Mouse (Mus musculus) lung, postnatal 10 days (tissue): ENCODE results near the gene Ccpg1os.

Experiments used
- DNase-seq: peaks from one replicate; pipeline ENCODE4 v3.0.0; 2021

The Ccpg1os gene

GRCm38 (mm10) chr9:72985250-72986220 is at the start of gene Ccpg1os, which contains the start of gene Ccpg1:
Ccpg1os (minus strand) TSS chr9:72985382.
Ccpg1 (plus strand) TSS chr9:72985429.
- peak; percentile 98 for DNase-seq

- DNase-seq: no peak
Observed at GRCm38 (mm10) chr9:73033406-73033805, 48.2 kb upstream of the Ccpg1os start.

DNA sequence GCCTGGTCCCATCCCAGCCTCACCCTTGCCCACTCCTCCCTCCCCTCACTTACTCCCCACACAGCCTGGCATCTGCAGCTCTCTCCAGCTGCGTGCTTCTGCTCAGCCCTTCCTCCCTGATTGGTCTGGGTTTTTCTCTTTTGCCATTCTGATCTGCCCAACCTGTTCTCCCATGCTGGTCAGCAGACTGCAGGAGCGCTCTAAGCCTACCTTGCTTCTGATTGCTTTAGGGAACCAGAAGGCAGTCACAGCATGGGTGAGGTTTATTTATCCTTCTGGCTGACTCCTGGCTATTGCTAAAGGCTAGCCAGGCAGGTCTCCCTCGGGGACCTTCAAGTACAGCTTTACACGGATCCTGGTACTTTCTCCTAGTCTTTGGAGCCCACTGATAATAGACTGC is 46.2 kb upstream of the Ccpg1os start:
- no peak for DNase-seq

GRCm38 (mm10) chr9:73030443-73030842 is 45.3 kb upstream of the Ccpg1os start:
- no peak for DNase-seq

DNA sequence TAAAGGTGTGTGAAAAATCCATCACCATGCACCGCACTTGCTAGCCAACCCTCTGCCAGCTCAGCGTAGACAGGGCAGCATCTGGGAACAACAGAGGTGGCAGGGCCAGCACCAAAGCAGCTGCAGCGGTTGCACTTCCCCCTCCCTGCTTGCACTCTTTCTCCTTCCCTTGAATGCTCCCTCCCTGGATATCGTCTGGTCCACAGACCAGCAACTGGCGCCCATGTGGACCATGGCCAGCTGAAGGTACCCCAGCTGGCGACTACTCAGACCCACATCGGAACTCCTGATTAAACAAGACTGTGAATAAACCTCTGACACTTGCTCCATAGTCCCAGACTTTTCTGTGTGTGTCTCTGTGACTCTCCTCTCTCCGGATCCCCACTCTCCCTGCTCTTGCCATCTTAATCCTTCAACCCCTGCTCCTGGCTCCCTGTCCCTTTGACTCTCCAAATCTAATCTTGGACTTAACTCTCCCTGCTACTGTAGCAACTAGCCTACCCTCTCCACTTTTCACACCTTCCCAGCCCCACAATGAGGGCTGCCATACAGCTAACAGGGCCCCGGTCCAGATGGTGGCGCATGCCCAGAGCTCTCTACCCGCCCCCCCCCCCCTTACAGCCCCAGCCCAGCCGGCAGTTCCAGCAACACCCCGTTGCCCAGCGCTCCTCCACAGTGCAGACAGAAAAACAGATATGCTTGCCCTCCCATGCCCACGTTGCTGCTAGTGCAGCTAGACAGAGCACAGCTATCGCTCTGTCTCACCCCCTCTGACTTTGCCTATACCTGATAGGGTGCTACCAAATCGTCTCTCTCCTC is 40.8 kb upstream of the Ccpg1os start:
- no peak for DNase-seq

DNA sequence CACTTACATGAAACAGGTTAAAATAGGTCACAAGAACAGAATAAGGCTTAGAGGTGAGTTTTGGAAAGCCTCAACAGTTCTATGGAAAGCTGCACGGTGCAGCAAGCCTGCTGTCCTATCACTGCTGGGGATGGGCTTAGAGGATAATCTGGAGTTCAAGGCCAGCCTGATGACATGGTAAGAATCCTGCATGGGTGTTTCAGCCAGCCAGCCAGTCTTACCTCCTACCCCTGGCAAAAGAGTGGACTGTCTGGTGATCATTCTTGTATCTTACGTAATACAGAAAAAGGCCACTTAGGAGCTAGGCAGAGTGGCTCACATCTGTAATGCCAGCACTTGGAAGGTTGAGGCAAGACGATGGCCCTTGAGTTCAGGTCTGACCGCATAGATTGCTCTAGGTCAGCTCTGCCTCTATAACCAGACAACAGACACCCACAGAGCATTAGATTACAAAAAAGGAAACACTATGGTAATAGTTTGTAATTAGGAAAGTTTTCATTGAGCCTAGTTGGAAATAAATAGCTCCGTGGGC is 35.5 kb upstream of the Ccpg1os start:
- no peak for DNase-seq

DNA sequence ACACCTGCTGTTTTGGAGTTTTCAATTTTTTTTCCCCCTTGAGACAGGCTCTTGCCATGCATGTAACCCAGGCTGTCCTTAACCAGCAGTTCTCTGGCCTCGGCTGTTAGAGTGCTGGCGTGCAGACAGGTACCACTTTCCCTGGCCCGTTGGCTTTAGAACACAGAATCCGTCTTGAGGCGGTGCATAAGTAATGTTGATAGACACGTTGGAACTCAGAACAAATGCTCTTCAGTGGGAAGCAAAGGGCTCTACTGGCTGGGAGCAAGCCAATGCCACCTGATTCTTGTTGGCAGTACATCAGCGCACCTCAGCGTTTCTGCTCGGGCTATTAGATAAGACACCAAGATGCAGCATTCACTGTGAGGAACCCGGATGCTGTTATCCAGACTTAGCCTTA is 34.7 kb upstream of the Ccpg1os start:
- DNase-seq: peak; percentile 17

DNA sequence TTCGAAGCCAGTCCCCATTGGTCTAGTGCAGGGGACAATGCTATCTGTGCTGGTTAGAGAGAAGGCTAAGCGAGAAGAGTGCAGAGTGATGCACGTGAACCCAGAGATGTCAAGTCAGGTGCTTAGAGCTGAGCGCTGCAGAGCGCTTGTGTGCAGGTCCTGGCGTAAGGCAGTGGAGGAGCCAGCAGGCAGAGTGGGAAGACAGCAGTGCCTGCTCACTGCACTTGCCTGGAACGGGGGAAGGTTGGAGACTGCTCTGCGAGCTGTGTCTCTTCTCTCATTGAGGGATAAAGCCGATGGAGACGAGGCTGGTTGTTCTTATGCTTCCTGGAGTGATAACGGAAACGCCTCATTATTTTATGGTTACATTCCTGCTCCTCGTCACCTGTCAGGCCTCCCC is 29.5 kb upstream of the Ccpg1os start:
- DNase-seq: no peak

DNA sequence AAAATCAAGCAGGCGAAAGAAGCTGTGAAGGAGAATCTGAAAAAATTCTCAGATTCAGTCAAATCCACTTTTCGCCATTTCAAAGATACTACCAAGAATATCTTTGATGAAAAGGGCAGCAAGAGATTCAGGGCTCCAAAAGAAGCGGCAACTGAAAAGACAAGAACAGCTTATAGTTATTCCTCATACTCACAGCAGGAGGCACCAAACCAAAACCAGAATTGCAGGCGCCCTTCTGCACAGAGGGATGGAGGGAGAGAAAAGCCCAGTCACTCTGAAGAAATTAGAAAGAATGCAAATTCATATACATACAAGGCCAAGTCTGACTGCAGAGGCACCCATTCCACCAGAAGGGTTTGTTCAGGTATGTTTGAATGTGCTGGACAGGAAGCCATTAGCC is 27.4 kb upstream of the Ccpg1os start:
- no peak for DNase-seq

DNA sequence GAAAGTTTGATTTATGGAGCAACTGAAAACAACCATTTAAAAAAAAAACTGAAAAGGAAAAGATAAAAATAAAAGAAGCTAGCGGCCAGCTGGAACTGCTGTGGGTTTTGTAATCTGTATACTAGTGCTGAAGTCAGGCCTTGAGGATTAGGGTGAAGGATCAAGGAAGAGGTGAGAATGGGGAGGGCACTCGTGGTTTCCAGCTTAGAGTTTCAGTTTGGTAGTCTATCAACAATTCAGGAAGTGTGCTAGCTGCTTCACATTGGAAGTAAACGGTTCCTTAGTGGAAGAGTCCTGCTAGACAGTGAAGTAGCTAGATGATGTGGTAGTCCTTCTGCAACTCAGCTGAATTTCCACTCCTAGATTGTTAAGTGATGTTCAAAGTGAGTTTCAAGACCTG is 23.2 kb upstream of the Ccpg1os start:
- no peak for DNase-seq

- DNase-seq: no peak
Observed at GRCm38 (mm10) chr9:73006175-73006574, 21.0 kb upstream of the Ccpg1os start.

DNA sequence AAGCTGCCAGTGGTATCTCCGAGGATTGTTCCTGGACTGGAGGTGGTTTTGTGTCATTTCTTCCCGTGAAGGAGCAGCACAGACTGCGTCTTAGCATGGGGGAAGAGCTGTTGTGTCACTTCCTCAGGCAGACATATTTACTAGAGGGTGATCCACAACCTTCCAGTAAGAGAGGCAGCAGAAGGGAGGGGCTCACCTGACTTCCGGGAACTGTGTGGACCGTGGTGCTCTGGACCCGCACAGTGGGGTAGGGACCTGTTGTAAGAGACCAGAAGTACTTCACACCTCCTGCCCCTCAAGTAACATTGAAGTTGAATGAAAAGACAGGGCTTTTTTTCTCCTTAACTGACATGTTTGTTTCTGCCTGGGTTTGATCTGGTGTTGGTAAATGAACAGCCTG is 19.9 kb upstream of the Ccpg1os start:
- DNase-seq: no peak

GRCm38 (mm10) chr9:73004076-73004475 is 18.9 kb upstream of the Ccpg1os start:
- DNase-seq: peak; percentile 28

- DNase-seq: no peak
Observed at GRCm38 (mm10) chr9:73002177-73002576, 17.0 kb upstream of the Ccpg1os start.

DNA sequence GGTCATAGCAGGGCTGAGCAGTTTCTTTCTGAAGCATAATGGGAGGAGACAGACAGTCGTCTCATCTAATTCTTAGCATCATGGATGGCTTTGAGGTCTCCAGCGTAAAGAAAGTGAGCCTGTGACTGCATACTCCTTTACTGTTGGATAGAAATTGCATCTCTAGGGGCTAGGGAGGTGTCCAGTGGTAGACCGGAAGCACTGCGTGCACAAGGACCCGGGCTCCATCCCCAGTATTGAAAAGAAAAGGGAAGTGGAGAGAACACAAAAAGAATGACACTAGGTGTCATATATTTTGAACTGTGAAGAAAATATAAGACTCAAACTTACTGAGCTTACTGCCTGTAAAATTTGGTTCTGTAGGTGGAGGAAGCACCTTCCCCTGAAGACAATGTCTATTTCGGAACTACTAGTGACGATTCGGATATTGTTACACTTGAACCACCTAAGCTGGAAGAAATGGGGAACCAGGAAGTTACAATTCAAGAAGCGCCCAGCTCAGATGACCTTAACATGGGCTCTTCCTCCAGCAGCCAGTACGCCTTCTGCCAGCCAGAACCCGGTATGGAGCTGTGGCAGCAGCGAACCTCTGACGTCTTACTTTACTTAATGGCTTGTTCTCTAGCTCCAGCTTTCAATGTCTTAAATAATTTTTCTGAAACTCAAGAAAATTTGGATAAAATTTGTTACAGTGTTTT is 16.3 kb upstream of the Ccpg1os start:
- DNase-seq: no peak

- DNase-seq: no peak
Observed at GRCm38 (mm10) chr9:73000487-73000886, 15.3 kb upstream of the Ccpg1os start.

GRCm38 (mm10) chr9:72996806-72997205 is 11.6 kb upstream of the Ccpg1os start:
- no peak for DNase-seq

DNA sequence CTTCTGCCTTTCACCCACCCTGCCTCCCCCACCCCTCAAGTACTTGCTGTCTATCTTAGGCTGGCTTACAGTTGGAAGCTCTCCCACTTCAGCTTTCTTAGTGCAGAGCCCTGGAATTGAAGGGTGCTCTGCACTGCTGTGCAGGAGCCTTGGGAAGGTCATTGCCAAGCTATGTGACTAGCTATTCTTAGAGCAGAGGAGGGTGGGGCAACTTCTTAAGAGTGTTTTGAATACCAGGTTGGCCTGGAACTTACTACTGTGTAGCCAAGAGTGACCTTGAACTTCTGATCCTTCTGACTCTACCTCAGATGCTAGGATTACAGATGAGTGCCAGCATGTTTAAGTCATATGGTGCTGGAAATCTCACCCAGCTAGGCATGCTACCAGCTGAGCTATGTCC is 11.0 kb upstream of the Ccpg1os start:
- DNase-seq: no peak

DNA sequence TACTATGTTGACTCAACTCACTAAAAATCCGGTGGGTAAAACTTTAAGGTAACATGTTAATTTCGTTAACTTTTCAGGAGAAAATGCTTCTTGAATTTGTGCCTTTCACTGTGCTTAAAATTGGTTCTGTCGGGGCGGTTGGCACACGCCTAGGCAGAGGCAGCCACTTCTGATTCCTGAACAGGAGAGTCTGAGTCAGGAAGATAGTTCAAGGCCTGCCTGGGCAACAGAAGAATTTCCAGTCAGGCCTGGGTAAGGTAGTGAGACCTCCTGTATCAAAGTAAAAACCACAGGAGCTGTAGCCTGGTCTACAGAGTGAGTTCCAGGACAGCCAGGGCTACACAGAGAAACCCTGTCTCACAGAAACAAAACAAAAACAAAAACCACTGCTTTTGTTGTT is 7.4 kb upstream of the Ccpg1os start:
- no peak for DNase-seq

DNA sequence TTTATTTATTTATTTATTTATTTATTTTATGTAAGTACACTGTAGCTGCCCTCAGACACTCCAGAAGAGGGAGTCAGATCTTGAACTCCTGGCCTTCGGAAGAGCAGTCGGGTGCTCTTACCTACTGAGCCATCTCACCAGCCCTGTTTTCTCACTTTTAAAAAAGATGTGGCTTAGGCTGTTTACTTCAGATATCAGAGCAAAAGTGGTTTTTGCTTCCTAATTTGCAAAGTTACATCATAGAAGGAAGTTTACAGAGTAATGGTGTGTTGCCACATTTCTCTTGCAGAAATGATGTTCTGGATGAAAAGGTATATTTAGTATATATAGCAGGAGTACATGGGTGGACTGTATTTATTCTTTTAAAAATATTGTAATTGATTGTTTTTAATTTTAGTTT is 6.2 kb upstream of the Ccpg1os start:
- DNase-seq: no peak

GRCm38 (mm10) chr9:72988706-72989105 is 3.5 kb upstream of the Ccpg1os start:
- no peak for DNase-seq

GRCm38 (mm10) chr9:72987703-72988102 is 2.5 kb upstream of the Ccpg1os start:
- no peak for DNase-seq

GRCm38 (mm10) chr9:72983066-72983465 is 2.1 kb downstream of the Ccpg1os start:
- no peak for DNase-seq
